Mouse (Mus musculus) hindbrain, embryonic 14.5 days (tissue): Measurements from ENCODE around the gene Six6. TPM values are rescaled to one million over a fixed set of nuclear protein-coding genes. Genes with fewer than 3 reads are reported as not detected.
A peak's percentile ranks its signal among the peaks of the same experiment; 100 is the strongest.

ENCODE experiments used
- ATAC-seq: fragments of 200-750 bp; cut with Nextera tagmentation; 2 replicates; pipeline ENCODE4 v1.8.0; 2017; ENCODE audit warnings: moderate number of reproducible peaks, mild to moderate bottlenecking, moderate TSS enrichment, moderate library complexity; ENCODE audit not compliant: low FRiP score
- DNase-seq: peaks from one replicate; pipeline ENCODE4 v3.0.0-alpha.2; 2015; ENCODE audit warnings: low spot score
- H3K27ac ChIP-seq: fragments of 300-500 bp; sonication (generic); 2 replicates; pipeline ENCODE4 v1.5.1; 2014; ENCODE audit warnings: mild to moderate bottlenecking, moderate library complexity
- H3K27me3 ChIP-seq: fragments of 300-500 bp; sonication (generic); 2 replicates; pipeline ENCODE4 v1.6.1; 2014; ENCODE audit warnings: mild to moderate bottlenecking, low read length, mixed read lengths; ENCODE audit not compliant: control insufficient read depth, insufficient read depth
- H3K36me3 ChIP-seq: fragments of 300-500 bp; sonication (generic); replicated peaks from 2 replicates; pipeline ENCODE4 v1.6.1; 2014; ENCODE audit not compliant: control insufficient read depth, insufficient read depth
- H3K4me1 ChIP-seq: fragments of 300-500 bp; sonication (generic); replicated peaks from 2 replicates; pipeline ENCODE4 v1.6.1; 2014; ENCODE audit warnings: antibody characterized with exemption, low read length, mixed read lengths; ENCODE audit not compliant: control insufficient read depth, insufficient read depth
- H3K4me2 ChIP-seq: fragments of 300-500 bp; sonication (generic); replicated peaks from 2 replicates; pipeline ENCODE4 v1.6.1; 2014; ENCODE audit warnings: mild to moderate bottlenecking, moderate library complexity
- H3K4me3 ChIP-seq: fragments of 300-500 bp; sonication (generic); replicated peaks from 2 replicates; pipeline ENCODE4 v1.5.1; 2014; ENCODE audit warnings: mild to moderate bottlenecking, low read length
- H3K9ac ChIP-seq: fragments of 300-500 bp; sonication (generic); 2 replicates; pipeline ENCODE4 v1.6.1; 2014
- H3K9me3 ChIP-seq: fragments of 300-500 bp; sonication (generic); 2 replicates; pipeline ENCODE4 v1.6.1; 2016; ENCODE audit warnings: low read length; ENCODE audit not compliant: control insufficient read depth
- WGBS: fragments of 180-500 bp; shearing (Covaris S2); extraction: QIAGEN DNeasy Blood & Tissue Kit; methylation state at CpG from one replicate; pipeline ENCODE4 v1.1.7; 2014; 5-methylcytosine and 5-hydroxymethylcytosine counted together
- polyA plus RNA-seq: library from polyadenylated mRNA; unstranded; fragments of >200 nt; fragmentation: Nextera tagmentation; extraction: Ambion mirVana; gene quantifications from 2 replicates; pipeline ENCODE4 v1.2.1, GENCODE M21; 2014

The Six6 gene
- polyA plus RNA-seq, 1 experiment from 2014 or later: not detected

DNA sequence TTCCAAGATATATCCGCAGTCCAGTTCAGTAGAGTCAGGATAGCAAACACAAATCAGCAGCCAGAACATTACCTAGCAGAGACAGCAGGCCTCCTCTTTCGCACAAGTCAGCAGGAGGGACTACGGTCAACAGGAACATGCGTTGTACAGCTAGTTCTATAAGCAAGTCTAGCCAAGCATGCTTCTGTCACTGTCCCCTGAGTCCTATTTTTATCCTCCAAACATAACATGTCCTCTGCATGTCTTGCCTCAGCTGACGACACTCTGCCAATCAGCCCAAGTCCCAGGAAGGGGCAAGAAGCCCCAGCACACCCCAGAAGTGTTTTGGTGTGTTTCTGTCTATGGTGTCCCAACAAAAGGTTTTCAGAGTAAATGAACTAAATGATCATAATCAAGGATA, 14.2 kb downstream of the Six6 start:
- Histone ChIP-seq H3K9me3 (no peaks in the 10 kb centered on the region), H3K36me3 (no peaks in the 10 kb centered on the region), H3K27ac (no peak overlapping the region), H3K4me2 (no peak overlapping the region), H3K27me3 (peaks cover 88% of the 10 kb centered on the region), H3K4me1 (no peaks in the 10 kb centered on the region), H3K9ac (no peak overlapping the region), H3K4me3 (no peak overlapping the region)
- no peak for DNase-seq
- 80% methylated on average over 5 of the region's 5 CpGs for WGBS
- ATAC-seq: no peak

DNA sequence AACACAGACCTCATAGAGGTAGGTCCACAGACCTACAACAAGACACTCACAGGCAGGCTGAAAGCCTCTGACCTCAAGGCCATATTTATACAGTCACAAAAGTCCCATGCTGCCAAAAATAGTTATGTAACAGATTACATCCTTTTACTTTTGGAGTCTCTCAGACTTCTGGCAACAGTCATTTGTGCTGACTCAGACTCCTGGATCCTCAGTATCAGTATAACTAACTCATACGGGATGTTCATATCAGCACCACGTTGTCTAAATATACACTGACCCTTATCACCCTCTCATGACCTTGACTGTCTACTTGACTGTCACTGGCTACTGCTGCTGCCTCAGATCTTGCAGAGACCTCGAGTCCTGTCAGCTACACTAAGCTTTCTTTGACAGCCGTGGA, 15.2 kb downstream of the Six6 start:
- Histone ChIP-seq H3K4me1 (no peaks in the 10 kb centered on the region), H3K4me3 (no peak overlapping the region), H3K9me3 (no peaks in the 10 kb centered on the region), H3K27me3 (peaks cover 77% of the 10 kb centered on the region), H3K4me2 (no peak overlapping the region), H3K9ac (no peak overlapping the region), H3K36me3 (no peaks in the 10 kb centered on the region), H3K27ac (no peak overlapping the region)
- ATAC-seq: no peak
- WGBS: 80% methylated on average over 4 of the region's 4 CpGs
- DNase-seq: no peak

DNA sequence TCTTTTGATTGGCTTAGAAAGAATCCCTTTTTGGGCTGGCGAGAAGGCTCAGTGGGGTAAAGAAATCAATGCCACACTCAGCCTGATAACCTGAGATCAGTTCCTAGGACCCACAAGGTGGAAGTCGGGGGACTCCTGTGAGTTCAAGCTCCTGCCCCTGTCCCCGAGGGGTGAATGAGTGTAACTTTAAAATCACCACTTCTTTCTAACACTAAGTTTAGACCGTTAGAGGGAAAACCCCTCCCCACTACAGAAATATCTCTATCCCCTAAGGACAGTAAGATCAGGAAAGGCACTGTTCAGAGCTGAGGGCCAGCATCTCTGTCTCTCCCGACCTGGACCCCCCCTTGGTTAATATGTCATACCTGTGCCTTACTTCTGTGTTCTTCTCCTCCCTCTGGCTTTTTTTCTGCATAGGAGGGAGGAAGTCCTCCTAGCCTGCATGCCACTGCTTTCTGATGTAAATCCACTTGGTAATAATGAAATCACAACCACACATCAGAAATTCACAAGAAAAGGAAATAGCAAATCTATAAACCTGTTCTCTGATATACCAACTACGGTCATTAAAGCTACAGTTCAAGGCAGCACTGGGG, 18.2 kb downstream of the Six6 start:
- DNase-seq (no peak), ATAC-seq (no peak)
- Histone ChIP-seq H3K4me2 (no peak overlapping the region), H3K4me3 (no peak overlapping the region), H3K9me3 (no peaks in the 10 kb centered on the region), H3K36me3 (no peaks in the 10 kb centered on the region), H3K27me3 (peaks cover 48% of the 10 kb centered on the region), H3K9ac (no peak overlapping the region), H3K4me1 (no peaks in the 10 kb centered on the region), H3K27ac (no peak overlapping the region)
- WGBS: 78% methylated on average over 6 of the region's 6 CpGs

DNA sequence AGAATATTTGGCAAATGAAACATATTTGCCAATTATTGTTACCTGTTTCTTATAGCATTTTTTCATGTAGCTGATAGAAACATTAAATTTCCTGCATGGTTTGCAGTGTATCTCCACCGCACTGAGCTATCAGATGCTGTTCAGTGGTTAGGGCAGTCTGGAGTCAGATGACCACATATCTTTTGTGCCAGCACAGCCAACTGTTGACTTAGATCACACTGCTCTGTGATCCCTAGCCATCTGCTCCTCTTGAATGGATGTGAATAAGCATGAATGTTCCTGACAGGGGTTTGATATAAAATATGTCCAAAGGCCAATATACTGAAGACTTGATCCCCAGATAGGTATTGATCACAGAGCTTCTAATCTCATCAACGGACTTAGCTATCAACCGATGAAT, 18.8 kb downstream of the Six6 start:
- Histone ChIP-seq H3K27ac (no peak overlapping the region), H3K9me3 (no peaks in the 10 kb centered on the region), H3K27me3 (peaks cover 43% of the 10 kb centered on the region), H3K4me3 (no peak overlapping the region), H3K4me1 (no peaks in the 10 kb centered on the region), H3K36me3 (no peaks in the 10 kb centered on the region), H3K4me2 (no peak overlapping the region), H3K9ac (no peak overlapping the region)
- ATAC-seq (no peak), DNase-seq (no peak)
- WGBS: 91% methylated on average over 3 of the region's 3 CpGs

DNA sequence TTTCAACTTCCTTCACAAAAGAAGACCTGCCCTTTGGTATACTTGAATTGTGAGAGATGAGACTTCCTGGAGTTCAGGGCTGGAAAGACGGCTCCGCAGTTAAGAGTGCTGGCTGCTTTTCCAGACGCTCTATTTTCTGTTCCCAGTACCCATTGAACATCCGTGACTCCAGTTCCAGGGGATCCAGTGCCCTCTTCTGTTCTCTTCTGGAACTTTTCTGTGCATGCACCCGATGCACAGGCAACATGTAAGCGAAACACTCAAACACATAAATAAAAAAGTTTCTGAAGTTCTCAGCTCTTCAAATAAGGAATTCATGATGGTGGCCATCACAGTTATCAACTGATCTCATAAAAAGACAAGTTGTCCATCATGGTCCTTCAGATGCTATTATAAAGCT, 23.1 kb downstream of the Six6 start:
- ATAC-seq: no peak
- no peak overlapping the region for H3K4me2 ChIP-seq
- H3K9ac ChIP-seq: no peak overlapping the region
- peaks cover 15% of the 10 kb centered on the region for H3K27me3 ChIP-seq
- H3K27ac ChIP-seq: no peak overlapping the region
- 40% methylated on average over 6 of the region's 6 CpGs for WGBS
- no peak for DNase-seq
- no peaks in the 10 kb centered on the region for H3K4me1 ChIP-seq
- H3K36me3 ChIP-seq: no peaks in the 10 kb centered on the region
- no peaks in the 10 kb centered on the region for H3K9me3 ChIP-seq
- H3K4me3 ChIP-seq: no peak overlapping the region

DNA sequence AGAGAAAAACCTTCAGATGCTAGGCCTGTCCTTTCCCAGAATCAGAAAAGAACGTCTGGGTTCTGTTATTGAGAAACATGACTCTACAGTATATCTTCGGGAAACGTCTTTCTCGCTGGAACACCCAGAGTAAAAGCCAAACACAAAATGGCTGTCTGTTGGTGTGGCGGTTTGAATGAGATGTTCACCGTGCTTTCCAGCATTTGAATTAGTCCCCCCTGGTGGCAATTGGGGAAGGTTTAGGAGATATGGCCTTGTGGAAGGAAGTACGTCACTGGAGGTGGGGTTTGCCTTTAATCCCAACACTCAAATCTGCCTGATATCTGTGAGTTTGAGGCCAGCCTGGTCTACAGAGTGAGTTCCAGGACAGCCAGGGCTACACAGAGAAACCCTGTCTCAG, 27.8 kb downstream of the Six6 start:
- DNase-seq (no peak), ATAC-seq (no peak)
- peaks cover 34% of the 10 kb centered on the region for H3K27me3 ChIP-seq
- H3K4me1 ChIP-seq: no peaks in the 10 kb centered on the region
- H3K9me3 ChIP-seq: no peaks in the 10 kb centered on the region
- H3K36me3 ChIP-seq: no peaks in the 10 kb centered on the region
- H3K4me3 ChIP-seq: no peak overlapping the region
- no peak overlapping the region for H3K9ac ChIP-seq
- 86% methylated on average over 7 of the region's 7 CpGs for WGBS
- no peak overlapping the region for H3K4me2 ChIP-seq
- H3K27ac ChIP-seq: no peak overlapping the region

DNA sequence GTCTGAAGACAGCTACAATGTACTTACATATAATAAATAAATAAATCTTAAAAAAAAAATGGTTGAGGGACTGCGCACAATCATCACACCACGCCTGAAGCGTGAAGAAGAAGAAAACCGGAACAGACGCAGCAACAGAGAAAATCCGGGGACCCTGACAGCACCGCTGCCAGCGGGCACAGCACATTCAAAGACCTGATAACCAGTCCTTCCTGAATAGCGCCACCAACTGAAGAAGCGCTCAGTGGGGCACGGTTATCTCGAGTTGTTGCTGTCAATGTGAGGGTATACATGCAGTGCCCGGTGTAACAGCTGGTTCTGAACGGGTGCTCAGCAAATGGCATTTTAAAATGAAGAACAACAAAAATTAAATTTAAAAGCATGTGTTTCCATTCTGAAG, 30.9 kb downstream of the Six6 start:
- Histone ChIP-seq H3K9ac (no peak overlapping the region), H3K9me3 (no peaks in the 10 kb centered on the region), H3K27me3 (peaks cover 51% of the 10 kb centered on the region), H3K4me2 (no peak overlapping the region), H3K36me3 (no peaks in the 10 kb centered on the region), H3K27ac (no peak overlapping the region), H3K4me3 (no peak overlapping the region), H3K4me1 (no peaks in the 10 kb centered on the region)
- 69% methylated on average over 14 of the region's 14 CpGs for WGBS
- DNase-seq: no peak
- ATAC-seq: no peak

DNA sequence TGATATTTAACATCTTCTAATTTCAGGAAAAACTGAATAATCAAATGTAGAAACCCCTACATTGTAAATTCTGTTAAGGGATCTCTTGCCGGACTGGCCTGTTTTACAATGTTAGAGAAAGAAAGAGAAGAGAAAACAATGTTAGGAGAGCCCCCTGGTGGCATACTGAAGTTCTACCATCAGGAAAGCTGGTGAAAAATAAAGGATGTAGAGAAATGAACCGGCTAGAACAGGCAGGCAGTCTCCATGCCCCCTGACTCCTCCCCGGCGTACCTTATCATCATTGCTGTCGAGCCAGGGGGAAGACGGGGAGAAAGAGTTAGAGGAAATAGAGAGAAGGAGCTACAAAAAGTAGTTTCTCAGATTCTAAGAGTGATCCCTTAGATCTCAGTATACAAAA, 33.5 kb downstream of the Six6 start:
- Histone ChIP-seq H3K9ac (no peak overlapping the region), H3K9me3 (no peaks in the 10 kb centered on the region), H3K27ac (no peak overlapping the region), H3K4me2 (no peak overlapping the region), H3K4me1 (0 out of 2 replicates have a peak, but pooled peaks cover 3% of the 10 kb centered on the region), H3K27me3 (peaks cover 63% of the 10 kb centered on the region), H3K4me3 (no peak overlapping the region), H3K36me3 (no peaks in the 10 kb centered on the region)
- DNase-seq: peak; percentile 77
- no peak for ATAC-seq
- WGBS: 9% methylated on average over 6 of the region's 6 CpGs

DNA sequence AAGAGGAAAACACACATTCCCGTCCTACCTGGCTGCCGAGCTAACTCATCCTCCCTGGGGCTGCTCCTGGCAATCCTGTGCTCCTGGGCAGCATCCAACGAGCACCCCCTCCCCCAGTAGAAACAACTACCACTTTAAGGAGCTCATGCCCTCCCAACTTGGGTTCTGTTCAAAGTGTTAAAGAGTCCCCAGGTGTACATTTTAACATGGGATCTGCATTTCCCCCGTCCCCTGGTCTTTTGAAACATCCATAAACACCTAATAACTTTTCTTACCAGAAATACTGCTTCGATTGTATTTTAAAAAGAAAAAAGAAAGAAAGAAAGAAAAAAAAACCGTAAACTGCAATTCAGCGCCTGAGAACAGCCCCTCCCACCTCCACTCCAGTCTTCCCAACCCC, 36.5 kb downstream of the Six6 start:
- Histone ChIP-seq H3K27ac (no peak overlapping the region), H3K9me3 (no peaks in the 10 kb centered on the region), H3K27me3 (peaks cover 57% of the 10 kb centered on the region), H3K4me3 (no peak overlapping the region; the same call in 1 of the 2 replicates), H3K4me1 (0 out of 2 replicates have a peak, but pooled peaks cover 3% of the 10 kb centered on the region), H3K9ac (no peak overlapping the region), H3K4me2 (peak overlapping the region; percentile 37), H3K36me3 (no peaks in the 10 kb centered on the region)
- DNase-seq: no peak
- ATAC-seq: no peak
- 5% methylated on average over 7 of the region's 7 CpGs for WGBS

DNA sequence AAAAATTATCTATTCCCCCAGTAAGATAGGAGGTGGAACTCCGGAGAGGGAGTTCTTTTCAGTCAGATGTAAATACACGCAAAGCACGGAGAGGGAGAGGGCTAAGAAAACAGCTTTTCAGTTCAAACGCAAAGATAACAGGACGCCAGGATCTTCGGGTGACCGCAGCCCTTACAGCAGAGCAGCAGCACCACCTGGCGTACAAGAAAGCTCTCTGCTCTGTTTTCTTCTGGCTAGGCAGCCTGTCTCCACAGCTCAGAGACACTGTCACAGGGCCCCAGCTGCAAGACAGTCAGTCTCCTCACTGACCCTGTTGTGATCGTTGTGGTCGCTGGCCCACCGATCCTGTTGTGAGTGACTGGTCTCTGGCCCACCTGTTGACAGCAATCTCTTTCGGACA, 37.0 kb downstream of the Six6 start:
- Histone ChIP-seq H3K9me3 (no peaks in the 10 kb centered on the region), H3K4me1 (0 out of 2 replicates have a peak, but pooled peaks cover 3% of the 10 kb centered on the region), H3K27me3 (peaks cover 51% of the 10 kb centered on the region), H3K36me3 (no peaks in the 10 kb centered on the region), H3K4me2 (peak overlapping the region; percentile 37), H3K27ac (no peak overlapping the region), H3K4me3 (no peak overlapping the region; the same call in 1 of the 2 replicates), H3K9ac (no peak overlapping the region)
- peak; percentile 84 for DNase-seq
- WGBS: 3% methylated on average over 12 of the region's 12 CpGs
- ATAC-seq: no peak; the same call in 1 of the 2 replicates
